Mouse (Mus musculus): ENCODE results near the gene Ttc33.

Ttc33 gene

GRCm38 (mm10) chr15:5242241-5243035, 57.1 kb downstream of the Ttc33 start:
- DNase-seq: no peak

GRCm38 (mm10) chr15:5243036-5243958, 58.0 kb downstream of the Ttc33 start:
- no peak for DNase-seq

GRCm38 (mm10) chr15:5243959-5244905, 58.9 kb downstream of the Ttc33 start, which contains the start of gene Ptger4:
Gene Ptger4 (minus strand): TSS chr15:5244187.
- peak; percentile 29 for DNase-seq

- no peak for DNase-seq
Observed at GRCm38 (mm10) chr15:5250182-5250581, 64.9 kb downstream of the Ttc33 start.

GRCm38 (mm10) chr15:5260183-5260582, 74.9 kb downstream of the Ttc33 start:
- no peak for DNase-seq

- no peak for DNase-seq
Observed at GRCm38 (mm10) chr15:5261004-5261403, 75.7 kb downstream of the Ttc33 start.

- DNase-seq: no peak
Observed at GRCm38 (mm10) chr15:5262095-5262667, 76.9 kb downstream of the Ttc33 start.

- DNase-seq: no peak
Observed at GRCm38 (mm10) chr15:5262874-5263504, 77.7 kb downstream of the Ttc33 start.

- DNase-seq: no peak
Observed at GRCm38 (mm10) chr15:5266095-5266494, 80.8 kb downstream of the Ttc33 start.
